Mouse (Mus musculus) lung, adult 10 weeks (tissue): ENCODE measurements around the gene Rnf121. TPM values are rescaled to one million over a fixed set of nuclear protein-coding genes. Genes with fewer than 3 reads are reported as not detected.

Experiments used
- polyA plus RNA-seq: library from polyadenylated mRNA; stranded (reverse); fragments of 350-450 nt; fragmentation: Illumina TruSeq; extraction: RNeasy Lipid Tissue Mini Kit (QIAGEN cat#74804); gene quantifications from one replicate; pipeline ENCODE4 v1.2.3, GENCODE M21; 2014; ENCODE audit warnings: low read depth, low replicate concordance; ENCODE audit not compliant: insufficient read depth

Rnf121 gene
- 23.2 TPM for polyA plus RNA-seq

GRCm38 (mm10) chr7:102065046-102065891 is at the start of gene Rnf121, which contains the start of the genes Xndc1 and Xntrpc:
TSS of gene Rnf121 (minus strand) at chr7:102065469.
TSS of gene Xndc1 (plus strand) at chr7:102065511.
TSS of gene Xntrpc (plus strand) at chr7:102065713.

GRCm38 (mm10) chr7:102109171-102109570 is 43.9 kb upstream of the Rnf121 start, which contains the start of gene Art5:
TSS of gene Art5 (minus strand) at chr7:102109489.

DNA sequence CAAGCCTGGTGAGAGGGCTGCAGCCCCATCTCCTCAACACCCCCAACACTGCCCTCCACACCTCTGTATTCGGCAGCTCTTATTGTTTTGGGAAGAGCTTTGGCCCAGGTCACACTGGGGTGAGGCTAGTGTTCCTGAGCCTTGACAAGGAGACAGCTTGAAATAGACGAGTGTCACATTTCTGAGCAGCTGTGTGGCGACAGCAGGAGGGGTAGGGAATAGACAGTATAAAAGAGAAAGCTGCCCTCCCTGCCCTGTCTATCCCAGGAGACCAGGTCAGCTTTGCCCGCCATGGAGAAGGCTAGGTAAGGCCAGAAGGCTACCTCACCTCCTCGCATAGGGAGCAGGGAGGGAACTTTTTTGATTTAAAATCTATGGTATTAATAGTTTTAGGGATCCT is 36.2 kb upstream of the Rnf121 start, which contains the start of gene Art1:
Art1 (plus strand) TSS at position 257 of the 400 bp plus-strand sequence.

DNA sequence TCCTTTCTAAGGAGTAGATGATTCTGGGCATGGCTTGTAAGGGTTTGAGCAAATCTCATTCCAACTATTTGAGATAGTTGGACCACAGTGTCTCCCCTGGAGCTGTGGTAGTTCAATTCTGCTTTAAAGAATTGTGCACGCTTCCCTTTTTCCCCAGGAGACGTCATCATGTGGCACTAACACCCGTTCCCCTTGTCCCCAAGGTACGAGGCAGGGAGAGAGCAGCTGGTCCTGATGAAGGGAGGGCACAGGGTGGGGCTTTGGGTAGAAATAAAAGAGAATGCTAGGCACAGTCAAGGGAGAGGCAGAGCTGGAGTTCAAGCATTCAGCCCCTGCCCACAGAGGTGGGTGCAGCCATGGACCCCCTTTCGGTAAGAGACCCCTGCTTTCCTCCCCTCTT is 17.5 kb upstream of the Rnf121 start, which contains the start of gene Trpc2:
Trpc2 (plus strand) TSS at position 301 of the 400 bp plus-strand sequence.

GRCm38 (mm10) chr7:102018590-102018989 is 46.7 kb downstream of the Rnf121 start, which contains the start of gene Il18bp:
TSS of gene Il18bp (minus strand) at chr7:102018690.

Other genes with a start within 250 kb of the Rnf121 start
- not detected for gene Phox2a, start 247.2 kb downstream of the Rnf121 start, polyA plus RNA-seq
- 18.5 TPM for gene Inppl1, start 227.2 kb downstream of the Rnf121 start, polyA plus RNA-seq
- 13.4 TPM for gene Folr2, start 208.3 kb downstream of the Rnf121 start, polyA plus RNA-seq
- 16.4 TPM for gene Anapc15, start 201.8 kb downstream of the Rnf121 start, polyA plus RNA-seq
- gene Folr1, start 194.7 kb downstream of the Rnf121 start, polyA plus RNA-seq = 1.5 TPM
- gene Lamtor1, start 159.6 kb downstream of the Rnf121 start, polyA plus RNA-seq = 106 TPM
- gene Tomt, start 159.1 kb downstream of the Rnf121 start, polyA plus RNA-seq = 0.08 TPM
- gene Lrrc51, start 131.6 kb downstream of the Rnf121 start, polyA plus RNA-seq = 35.5 TPM
- gene Numa1, start 131.4 kb downstream of the Rnf121 start, polyA plus RNA-seq = 42.8 TPM
- gene Il18bp, start 46.8 kb downstream of the Rnf121 start, polyA plus RNA-seq = 7.6 TPM
- 7.4 TPM for gene Xndc1, start within 50 bp of the Rnf121 start, polyA plus RNA-seq
- 0.56 TPM for gene Xntrpc, start 244 bp upstream of the Rnf121 start, polyA plus RNA-seq
- gene Trpc2, start 17.6 kb upstream of the Rnf121 start, polyA plus RNA-seq = 0.20 TPM
- gene Art1, start 36.3 kb upstream of the Rnf121 start, polyA plus RNA-seq = 3.4 TPM
- 0.82 TPM for gene Art5, start 44.0 kb upstream of the Rnf121 start, polyA plus RNA-seq
- 0.96 TPM for gene Chrna10, start 51.4 kb upstream of the Rnf121 start, polyA plus RNA-seq
- gene Nup98, start 144.7 kb upstream of the Rnf121 start, polyA plus RNA-seq = 9.0 TPM
- 50.2 TPM for gene Pgap2, start 144.7 kb upstream of the Rnf121 start, polyA plus RNA-seq
- 114 TPM for gene Rhog, start 190.6 kb upstream of the Rnf121 start, polyA plus RNA-seq
- 18.1 TPM for gene Stim1, start 202.3 kb upstream of the Rnf121 start, polyA plus RNA-seq